Mouse (Mus musculus) lung, adult 10 weeks (tissue): ENCODE results near the gene Ckmt2. TPM values are rescaled to one million over a fixed set of nuclear protein-coding genes. Genes with fewer than 3 reads are reported as not detected.

ENCODE experiments used
- polyA plus RNA-seq: library from polyadenylated mRNA; stranded (reverse); fragments of 350-450 nt; fragmentation: Illumina TruSeq; extraction: RNeasy Lipid Tissue Mini Kit (QIAGEN cat#74804); gene quantifications from one replicate; pipeline ENCODE4 v1.2.3, GENCODE M21; 2014; ENCODE audit warnings: low read depth, low replicate concordance; ENCODE audit not compliant: insufficient read depth

Gene Ckmt2
- polyA plus RNA-seq, result 22.1 TPM

GRCm38 (mm10) chr13:91876741-91877349 is at the start of gene Ckmt2:
Ckmt2 (minus strand) TSS chr13:91876885.

GRCm38 (mm10) chr13:91807155-91807839 is 69.4 kb downstream of the Ckmt2 start, which contains the start of gene Zcchc9:
Zcchc9 (minus strand) TSS chr13:91807705.

Other genes with a start within 250 kb of the Ckmt2 start
- gene Acot12, start 135.4 kb downstream of the Ckmt2 start, polyA plus RNA-seq, result not detected
- 18.8 TPM for gene Zcchc9, start 69.2 kb downstream of the Ckmt2 start, polyA plus RNA-seq